Mouse (Mus musculus) forebrain, embryonic 10.5 days (tissue): ENCODE data around the gene Kcnk6. TPM values are rescaled to one million over a fixed set of nuclear protein-coding genes. Genes with fewer than 3 reads are reported as not detected.

Experiments used
- DNase-seq: peaks from one replicate; pipeline ENCODE4 v3.0.0-alpha.2; 2017; ENCODE audit warnings: low spot score; ENCODE audit errors: extremely low spot score
- H3K27ac ChIP-seq: fragments of 300-500 bp; sonication (generic); 2 replicates; pipeline ENCODE4 v1.5.1; 2016; ENCODE audit warnings: mild to moderate bottlenecking
- H3K27me3 ChIP-seq: fragments of 300-500 bp; sonication (generic); 2 replicates; pipeline ENCODE4 v1.6.1; 2016; ENCODE audit warnings: mild to moderate bottlenecking; ENCODE audit not compliant: poor library complexity, severe bottlenecking
- H3K36me3 ChIP-seq: fragments of 300-500 bp; sonication (generic); replicated peaks from 2 replicates; pipeline ENCODE4 v1.6.1; 2016; ENCODE audit warnings: mild to moderate bottlenecking, moderate library complexity
- H3K4me1 ChIP-seq: fragments of 300-500 bp; sonication (generic); 2 replicates; pipeline ENCODE4 v1.6.1; 2016
- H3K4me3 ChIP-seq: fragments of 300-500 bp; sonication (generic); 2 replicates; pipeline ENCODE4 v1.5.1; 2016; ENCODE audit warnings: mild to moderate bottlenecking, moderate library complexity
- H3K9me3 ChIP-seq: fragments of 300-500 bp; sonication (generic); 2 replicates; pipeline ENCODE4 v1.6.1; 2016; ENCODE audit warnings: mild to moderate bottlenecking, moderate library complexity
- WGBS: fragments of 180-500 bp; shearing (Covaris S2); methylation state at CpG from one replicate; pipeline ENCODE4 v1.1.7; 2016; 5-methylcytosine and 5-hydroxymethylcytosine counted together
- polyA plus RNA-seq: library from polyadenylated mRNA; unstranded; fragments of >200 nt; fragmentation: Nextera tagmentation; extraction: Ambion mirVana; gene quantifications from 2 replicates; pipeline ENCODE4 v1.2.1, GENCODE M21; 2016

Kcnk6 gene
- polyA plus RNA-seq, 1 experiment from 2014 or later: 0.64 TPM

DNA sequence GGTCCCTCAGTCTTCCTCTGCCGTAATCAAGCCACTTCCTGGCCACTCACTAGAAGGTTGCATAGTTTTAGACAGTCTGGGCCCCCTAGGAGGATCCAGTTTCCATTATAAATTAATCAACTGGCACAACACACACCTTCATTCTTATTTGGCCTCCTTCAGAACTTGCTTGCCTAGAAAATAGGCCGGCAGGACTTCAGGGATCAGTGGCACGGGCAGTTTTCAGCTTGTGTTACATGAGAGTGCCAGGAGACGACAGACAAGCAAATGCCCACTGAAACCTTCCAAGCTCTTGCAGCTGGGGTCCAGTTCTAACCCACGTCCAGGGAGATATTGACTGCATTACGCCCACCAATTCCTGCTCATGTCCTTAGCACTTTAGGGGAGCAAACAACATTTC lies 29.8 kb upstream of the Kcnk6 start:
- Histone ChIP-seq H3K4me1 (peaks cover 38% of the 10 kb centered on the region), H3K9me3 (no peaks in the 10 kb centered on the region), H3K27me3 (no peaks in the 10 kb centered on the region), H3K4me3 (no peak overlapping the region), H3K27ac (no peak overlapping the region), H3K36me3 (0 out of 2 replicates have a peak, but pooled peaks cover 4% of the 10 kb centered on the region)
- DNase-seq: no peak
- 88% methylated on average over 6 of the region's 6 CpGs for whole genome bisulfite sequencing

- H3K9me3 ChIP-seq: no peaks in the 10 kb centered on the region
- peaks cover 27% of the 10 kb centered on the region for H3K4me1 ChIP-seq
- H3K27ac ChIP-seq: peak overlapping the region; percentile 70
- no peak overlapping the region for H3K4me3 ChIP-seq
- WGBS: 82% methylated on average over 10 of the region's 10 CpGs
- no peaks in the 10 kb centered on the region for H3K27me3 ChIP-seq
- DNase-seq: no peak
- H3K36me3 ChIP-seq: 0 out of 2 replicates have a peak, but pooled peaks cover 4% of the 10 kb centered on the region
Observed at GRCm38 (mm10) chr7:29259781-29260730, 27.7 kb upstream of the Kcnk6 start.

DNA sequence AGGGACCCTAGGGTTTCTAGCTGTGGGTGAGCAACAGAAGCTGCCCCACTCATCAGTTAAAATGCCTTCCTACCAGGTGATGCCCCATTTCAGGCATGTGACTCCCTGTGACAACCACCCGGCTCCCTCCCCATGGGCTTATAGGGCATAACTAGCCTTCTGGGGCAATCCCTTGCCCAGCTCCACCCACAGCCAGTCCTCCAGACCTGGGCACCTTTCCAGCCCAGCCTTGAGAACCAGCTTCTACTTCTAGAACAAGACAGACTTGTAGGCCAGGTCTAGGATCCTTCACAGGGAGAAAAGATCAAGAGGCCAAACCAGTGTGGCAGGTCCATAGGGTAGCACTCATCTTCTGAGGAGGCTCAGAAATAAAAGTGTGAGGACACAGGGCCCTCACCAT lies 25.1 kb upstream of the Kcnk6 start:
- Histone ChIP-seq H3K27ac (no peak overlapping the region), H3K36me3 (0 out of 2 replicates have a peak, but pooled peaks cover 4% of the 10 kb centered on the region), H3K4me3 (no peak overlapping the region), H3K9me3 (no peaks in the 10 kb centered on the region), H3K27me3 (no peaks in the 10 kb centered on the region), H3K4me1 (peaks cover 37% of the 10 kb centered on the region)
- DNase-seq: no peak
- 100% methylated on average over 1 of the region's 1 CpGs for WGBS

- DNase-seq: no peak
- H3K36me3 ChIP-seq: 0 out of 2 replicates have a peak, but pooled peaks cover 4% of the 10 kb centered on the region
- H3K27me3 ChIP-seq: no peaks in the 10 kb centered on the region
- H3K4me1 ChIP-seq: peaks cover 37% of the 10 kb centered on the region
- H3K9me3 ChIP-seq: no peaks in the 10 kb centered on the region
- H3K4me3 ChIP-seq: no peak overlapping the region
- no peak overlapping the region for H3K27ac ChIP-seq
- WGBS: 93% methylated on average over 4 of the region's 4 CpGs
Observed at GRCm38 (mm10) chr7:29255875-29256274, 23.6 kb upstream of the Kcnk6 start.

GRCm38 (mm10) chr7:29253842-29254241 lies 21.5 kb upstream of the Kcnk6 start:
- no peak for DNase-seq
- Histone ChIP-seq H3K4me3 (no peak overlapping the region), H3K27ac (0 out of 2 replicates have a peak overlapping the region, but pooled peaks have one; percentile 1), H3K27me3 (peaks cover 9% of the 10 kb centered on the region), H3K4me1 (peaks cover 23% of the 10 kb centered on the region), H3K9me3 (no peaks in the 10 kb centered on the region), H3K36me3 (0 out of 2 replicates have a peak, but pooled peaks cover 4% of the 10 kb centered on the region)
- 60% methylated on average over 5 of the region's 5 CpGs for WGBS

GRCm38 (mm10) chr7:29251166-29251565 lies 18.9 kb upstream of the Kcnk6 start:
- peaks cover 33% of the 10 kb centered on the region for H3K4me1 ChIP-seq
- H3K9me3 ChIP-seq: no peaks in the 10 kb centered on the region
- H3K36me3 ChIP-seq: peaks cover 12% of the 10 kb centered on the region
- H3K4me3 ChIP-seq: no peak overlapping the region
- no peak for DNase-seq
- H3K27me3 ChIP-seq: peaks cover 32% of the 10 kb centered on the region
- WGBS: 94% methylated on average over 3 of the region's 3 CpGs
- H3K27ac ChIP-seq: no peak overlapping the region

DNA sequence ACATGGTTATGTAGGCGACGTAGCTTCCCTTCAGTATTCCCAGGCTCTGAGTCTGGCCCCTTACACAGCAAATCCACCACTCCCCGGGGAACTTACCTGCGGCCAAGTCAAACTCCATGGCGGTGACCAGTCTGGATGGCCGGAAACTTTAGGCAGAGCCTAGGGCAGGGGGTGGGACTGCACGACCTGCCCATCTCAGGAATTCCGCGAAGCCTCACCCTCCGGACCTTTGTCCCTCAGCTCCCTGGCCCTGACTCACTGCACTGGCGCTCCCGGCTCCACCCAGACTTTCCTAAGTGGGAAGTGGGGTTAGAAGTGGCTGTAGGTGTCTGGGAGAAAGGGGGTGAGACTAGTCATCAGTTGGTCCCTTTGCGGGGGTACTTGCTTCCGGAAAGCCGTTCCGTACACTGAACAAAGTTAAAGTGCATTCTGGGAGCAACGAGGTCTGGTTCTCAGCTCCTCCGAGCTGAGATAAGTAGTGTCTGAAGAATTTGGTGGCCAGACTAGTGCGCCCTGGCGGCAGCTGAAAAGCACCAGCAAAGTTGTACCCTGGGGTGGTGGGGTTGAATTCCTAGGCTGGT lies 16.0 kb upstream of the Kcnk6 start, which contains the start of gene 2200002D01Rik:
TSS of gene 2200002D01Rik (minus strand) at position 206 of the 581 bp plus-strand sequence.
- Histone ChIP-seq H3K36me3 (peaks cover 38% of the 10 kb centered on the region), H3K27ac (peak within 1 kb of the TSS; percentile 60), H3K4me3 (peak within 1 kb of the TSS; percentile 47), H3K27me3 (peaks cover 32% of the 10 kb centered on the region), H3K9me3 (no peaks in the 10 kb centered on the region), H3K4me1 (peaks cover 27% of the 10 kb centered on the region)
- peak; percentile 39 for DNase-seq
- WGBS: 7% methylated on average over 20 of the region's 20 CpGs

DNA sequence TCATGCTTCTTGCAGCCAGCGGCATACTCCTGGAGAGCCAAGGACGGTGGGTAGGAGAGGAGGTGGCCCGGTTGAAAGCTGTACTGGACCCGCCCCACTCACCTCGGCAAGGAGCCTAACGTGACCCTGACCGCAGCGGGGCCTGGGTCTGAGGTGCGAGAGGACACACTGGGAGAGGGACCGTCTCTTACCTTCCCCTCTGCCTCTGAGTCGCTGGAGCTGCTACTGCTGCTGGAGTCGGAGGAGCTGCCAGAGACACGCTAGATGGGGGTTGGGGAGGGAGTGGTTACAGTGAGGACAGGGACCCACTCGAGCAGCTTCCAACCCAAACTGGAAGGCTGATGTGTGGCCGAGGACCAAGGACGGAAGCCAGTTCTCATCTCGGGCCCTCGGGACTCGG lies 15.4 kb upstream of the Kcnk6 start:
- peaks cover 32% of the 10 kb centered on the region for H3K27me3 ChIP-seq
- no peaks in the 10 kb centered on the region for H3K9me3 ChIP-seq
- peaks cover 39% of the 10 kb centered on the region for H3K36me3 ChIP-seq
- H3K27ac ChIP-seq: peak overlapping the region; percentile 60
- peaks cover 23% of the 10 kb centered on the region for H3K4me1 ChIP-seq
- DNase-seq: no peak
- peak overlapping the region; percentile 47 for H3K4me3 ChIP-seq
- 7% methylated on average over 19 of the region's 19 CpGs for WGBS

DNA sequence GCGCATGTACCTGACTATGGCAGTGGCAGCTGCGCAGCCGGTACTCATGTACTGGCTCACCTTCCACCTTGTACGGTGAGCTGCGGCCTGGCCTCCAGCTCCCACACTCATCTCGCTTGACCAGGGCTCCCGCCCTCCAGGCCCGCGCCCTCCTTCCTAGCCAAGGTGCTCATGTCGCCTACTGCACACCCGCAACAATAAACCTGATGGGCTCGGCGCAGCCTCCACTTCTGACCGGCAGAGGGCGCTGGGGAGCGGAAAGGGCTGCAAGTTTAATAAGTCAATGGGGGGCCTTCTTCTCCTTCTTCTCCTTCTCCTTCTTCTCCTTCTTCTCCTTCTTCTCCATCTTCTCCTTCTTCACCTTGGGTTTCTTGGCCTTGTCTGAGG lies 15.0 kb upstream of the Kcnk6 start:
- DNase-seq: peak; percentile 82
- 22% methylated on average over 16 of the region's 16 CpGs for WGBS
- Histone ChIP-seq H3K27me3 (peaks cover 32% of the 10 kb centered on the region), H3K27ac (no peak overlapping the region), H3K36me3 (peaks cover 39% of the 10 kb centered on the region), H3K4me1 (peaks cover 23% of the 10 kb centered on the region), H3K9me3 (no peaks in the 10 kb centered on the region), H3K4me3 (peak overlapping the region; percentile 47)

DNA sequence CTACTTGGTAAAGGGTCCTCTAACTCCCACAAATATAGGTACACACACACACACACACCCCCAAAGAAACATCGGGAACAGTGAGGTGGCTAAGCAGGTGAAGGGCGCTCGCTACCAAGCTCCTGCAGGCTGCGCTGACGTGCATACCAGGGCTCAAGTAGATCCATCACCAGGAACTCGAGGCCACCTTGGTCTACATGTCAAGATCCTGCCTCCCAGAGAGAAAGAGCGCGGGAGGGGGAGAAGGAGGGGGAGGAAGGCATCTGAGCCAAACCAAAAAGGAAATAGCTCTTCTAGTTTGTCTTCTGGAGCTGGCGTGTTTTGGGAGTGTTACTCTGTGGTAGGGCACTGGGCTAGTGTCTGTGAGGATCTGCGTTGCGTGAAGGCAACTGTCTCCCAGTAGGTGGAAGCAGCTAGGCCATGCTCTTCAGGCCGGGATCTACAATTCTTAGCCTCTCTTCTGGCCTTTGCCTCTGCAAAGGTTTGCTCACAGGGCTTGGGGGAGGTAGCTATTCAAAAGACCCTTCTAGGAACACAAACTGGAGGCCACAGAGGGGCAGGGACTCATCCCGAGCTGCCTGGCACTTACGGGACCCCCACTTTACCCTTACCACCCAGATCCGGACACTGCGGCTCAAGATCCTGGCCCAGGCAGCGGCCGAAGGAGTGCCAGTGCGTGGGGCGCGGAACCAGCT lies 14.5 kb upstream of the Kcnk6 start:
- peaks cover 23% of the 10 kb centered on the region for H3K4me1 ChIP-seq
- peaks cover 32% of the 10 kb centered on the region for H3K27me3 ChIP-seq
- H3K27ac ChIP-seq: no peak overlapping the region
- no peaks in the 10 kb centered on the region for H3K9me3 ChIP-seq
- no peak for DNase-seq
- 88% methylated on average over 21 of the region's 21 CpGs for WGBS
- H3K36me3 ChIP-seq: peaks cover 41% of the 10 kb centered on the region
- peak overlapping the region; percentile 47 for H3K4me3 ChIP-seq

- peaks cover 23% of the 10 kb centered on the region for H3K4me1 ChIP-seq
- peaks cover 32% of the 10 kb centered on the region for H3K27me3 ChIP-seq
- no peak overlapping the region for H3K4me3 ChIP-seq
- H3K9me3 ChIP-seq: no peaks in the 10 kb centered on the region
- WGBS: 97% methylated on average over 5 of the region's 5 CpGs
- H3K27ac ChIP-seq: no peak overlapping the region
- no peak for DNase-seq
- H3K36me3 ChIP-seq: peaks cover 48% of the 10 kb centered on the region
Observed at GRCm38 (mm10) chr7:29246015-29246414, 13.7 kb upstream of the Kcnk6 start.

- DNase-seq: no peak
- Histone ChIP-seq H3K4me1 (peaks cover 23% of the 10 kb centered on the region), H3K9me3 (no peaks in the 10 kb centered on the region), H3K27ac (no peak overlapping the region), H3K27me3 (peaks cover 32% of the 10 kb centered on the region), H3K36me3 (peaks cover 48% of the 10 kb centered on the region), H3K4me3 (no peak overlapping the region)
- whole genome bisulfite sequencing: 84% methylated on average over 7 of the region's 7 CpGs
Observed at GRCm38 (mm10) chr7:29244732-29245416, 12.6 kb upstream of the Kcnk6 start.
